Mouse (Mus musculus): Measurements from ENCODE around the gene Babam2.

Babam2 gene

DNA sequence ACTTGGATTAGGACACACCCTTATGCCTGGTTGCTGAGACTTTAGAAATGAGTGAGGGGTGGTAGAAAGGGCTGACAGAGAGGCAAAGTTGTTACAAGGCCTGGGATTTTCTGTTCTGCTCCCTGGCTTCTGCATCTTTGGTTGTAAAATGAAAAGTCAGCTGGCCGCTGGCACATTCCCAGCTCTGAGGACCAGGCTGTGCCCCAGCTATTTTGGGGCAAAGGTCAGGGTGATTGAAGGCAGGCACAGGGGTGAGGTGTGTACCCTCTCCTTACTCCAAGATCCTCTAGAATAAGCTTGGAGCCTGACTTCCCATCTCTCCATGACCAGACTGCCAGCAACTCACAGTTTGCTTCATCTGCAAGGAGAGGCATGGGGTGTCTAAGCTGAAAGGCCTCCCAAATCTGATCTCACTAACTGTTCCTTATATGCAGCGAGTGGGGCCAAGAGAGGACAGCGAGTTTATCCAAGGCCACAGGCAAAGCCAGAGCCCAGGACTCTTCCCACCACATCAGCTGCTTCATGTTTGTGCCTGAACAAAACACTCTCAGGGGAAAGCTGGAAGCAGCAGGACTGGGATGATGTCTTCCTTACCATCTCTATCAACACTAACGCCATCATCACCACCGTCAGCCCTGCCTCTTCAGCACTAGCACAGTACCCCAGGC is 409.1 kb downstream of the Babam2 start:
- Histone ChIP-seq H3K36me3 (ENCODE audit: control insufficient read depth, insufficient read depth, low read length, poor library complexity, severe bottlenecking) (no peaks in the 10 kb centered on the region), H3K27me3 (ENCODE audit: control insufficient read depth, insufficient read depth, low read length, poor library complexity, severe bottlenecking) (no peaks in the 10 kb centered on the region)
- no peak for DNase-seq (ENCODE audit: low read depth, low spot score)

GRCm38 (mm10) chr5:32110651-32111050 is 413.2 kb downstream of the Babam2 start:
- Histone ChIP-seq H3K36me3 (ENCODE audit: control insufficient read depth, insufficient read depth, low read length, poor library complexity, severe bottlenecking) (no peaks in the 10 kb centered on the region), H3K27me3 (ENCODE audit: control insufficient read depth, insufficient read depth, low read length, poor library complexity, severe bottlenecking) (no peaks in the 10 kb centered on the region)
- DNase-seq (ENCODE audit: low read depth, low spot score) = no peak

- H3K27me3 ChIP-seq (ENCODE audit: control insufficient read depth, insufficient read depth, low read length, poor library complexity, severe bottlenecking) = no peaks in the 10 kb centered on the region
- no peaks in the 10 kb centered on the region for H3K36me3 ChIP-seq (ENCODE audit: control insufficient read depth, insufficient read depth, low read length, poor library complexity, severe bottlenecking)
- peak; percentile 34 for DNase-seq (ENCODE audit: low read depth, low spot score)
Measured at GRCm38 (mm10) chr5:32112206-32112916, 414.9 kb downstream of the Babam2 start.

DNA sequence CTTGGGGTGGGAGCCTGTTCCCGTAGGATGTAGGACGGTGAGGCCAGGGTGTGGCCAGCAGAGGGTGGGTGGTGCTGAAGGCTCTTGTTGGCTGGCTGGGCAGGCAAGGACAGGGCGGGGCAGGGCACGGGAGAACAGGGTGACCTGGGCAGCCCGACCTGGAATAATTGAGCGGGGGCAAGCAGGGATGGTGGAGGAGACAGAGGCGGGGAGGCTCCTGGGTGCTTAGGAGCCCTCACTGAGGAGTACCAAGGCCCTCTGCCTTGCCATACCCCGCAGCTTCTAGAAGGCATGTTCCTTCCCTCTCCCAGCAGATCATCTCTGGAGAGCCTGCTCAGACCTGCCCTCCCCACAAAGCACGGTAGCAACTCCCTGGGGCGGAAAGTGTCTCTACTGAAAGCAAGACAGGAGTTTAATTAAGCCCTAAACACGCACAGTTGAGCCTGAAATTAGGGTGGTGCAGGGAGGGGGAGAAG is 423.5 kb downstream of the Babam2 start:
- no peaks in the 10 kb centered on the region for H3K27me3 ChIP-seq (ENCODE audit: control insufficient read depth, insufficient read depth, low read length, poor library complexity, severe bottlenecking)
- DNase-seq (ENCODE audit: low read depth, low spot score) = no peak
- H3K36me3 ChIP-seq (ENCODE audit: control insufficient read depth, insufficient read depth, low read length, poor library complexity, severe bottlenecking) = no peaks in the 10 kb centered on the region

- no peaks in the 10 kb centered on the region for H3K27me3 ChIP-seq (ENCODE audit: control insufficient read depth, insufficient read depth, low read length, poor library complexity, severe bottlenecking)
- no peaks in the 10 kb centered on the region for H3K36me3 ChIP-seq (ENCODE audit: control insufficient read depth, insufficient read depth, low read length, poor library complexity, severe bottlenecking)
- no peak for DNase-seq (ENCODE audit: low read depth, low spot score)
Measured at GRCm38 (mm10) chr5:32121936-32122335, 424.5 kb downstream of the Babam2 start.

GRCm38 (mm10) chr5:32122363-32122762 is 424.9 kb downstream of the Babam2 start:
- H3K36me3 ChIP-seq (ENCODE audit: control insufficient read depth, insufficient read depth, low read length, poor library complexity, severe bottlenecking) = no peaks in the 10 kb centered on the region
- peak; percentile 10 for DNase-seq (ENCODE audit: low read depth, low spot score)
- H3K27me3 ChIP-seq (ENCODE audit: control insufficient read depth, insufficient read depth, low read length, poor library complexity, severe bottlenecking) = no peaks in the 10 kb centered on the region

GRCm38 (mm10) chr5:32124957-32125356 is 427.5 kb downstream of the Babam2 start:
- no peaks in the 10 kb centered on the region for H3K27me3 ChIP-seq (ENCODE audit: control insufficient read depth, insufficient read depth, low read length, poor library complexity, severe bottlenecking)
- no peak for DNase-seq (ENCODE audit: low read depth, low spot score)
- H3K36me3 ChIP-seq (ENCODE audit: control insufficient read depth, insufficient read depth, low read length, poor library complexity, severe bottlenecking) = no peaks in the 10 kb centered on the region

GRCm38 (mm10) chr5:32127226-32127625 is 429.7 kb downstream of the Babam2 start:
- DNase-seq (ENCODE audit: low read depth, low spot score) = no peak
- Histone ChIP-seq H3K36me3 (ENCODE audit: control insufficient read depth, insufficient read depth, low read length, poor library complexity, severe bottlenecking) (no peaks in the 10 kb centered on the region), H3K27me3 (ENCODE audit: control insufficient read depth, insufficient read depth, low read length, poor library complexity, severe bottlenecking) (no peaks in the 10 kb centered on the region)

DNA sequence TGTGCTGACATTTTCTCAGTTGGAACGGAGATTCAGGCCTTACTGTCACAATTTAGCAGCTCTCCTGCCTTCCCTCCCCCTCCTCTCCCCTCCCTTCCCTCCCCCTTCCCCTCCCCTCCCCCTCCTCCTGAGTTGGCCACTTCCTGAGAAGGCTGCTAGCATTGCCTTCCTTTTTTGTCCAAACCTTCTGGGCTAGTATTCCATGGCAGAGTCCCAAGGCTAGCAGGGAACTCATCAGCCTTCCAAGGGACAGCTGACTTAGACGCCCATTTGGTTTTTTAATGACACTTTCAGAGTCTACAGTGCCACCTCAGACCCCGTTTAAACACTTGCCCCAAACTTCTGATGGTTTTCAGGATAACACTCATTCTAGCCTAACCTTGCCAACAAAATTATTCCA is 430.4 kb downstream of the Babam2 start:
- Histone ChIP-seq H3K36me3 (ENCODE audit: control insufficient read depth, insufficient read depth, low read length, poor library complexity, severe bottlenecking) (no peaks in the 10 kb centered on the region), H3K27me3 (ENCODE audit: control insufficient read depth, insufficient read depth, low read length, poor library complexity, severe bottlenecking) (no peaks in the 10 kb centered on the region)
- no peak for DNase-seq (ENCODE audit: low read depth, low spot score)

GRCm38 (mm10) chr5:32132971-32133501 is 435.6 kb downstream of the Babam2 start:
- Histone ChIP-seq H3K27me3 (ENCODE audit: control insufficient read depth, insufficient read depth, low read length, poor library complexity, severe bottlenecking) (peaks cover 2% of the 10 kb centered on the region; the same call in 1 of the 2 replicates), H3K36me3 (ENCODE audit: control insufficient read depth, insufficient read depth, low read length, poor library complexity, severe bottlenecking) (no peaks in the 10 kb centered on the region)
- peak; percentile 44 for DNase-seq (ENCODE audit: low read depth, low spot score)

GRCm38 (mm10) chr5:32133549-32134004 is 436.1 kb downstream of the Babam2 start:
- DNase-seq (ENCODE audit: low read depth, low spot score) = peak; percentile 25
- H3K27me3 ChIP-seq (ENCODE audit: control insufficient read depth, insufficient read depth, low read length, poor library complexity, severe bottlenecking) = peaks cover 2% of the 10 kb centered on the region; the same call in 1 of the 2 replicates
- no peaks in the 10 kb centered on the region for H3K36me3 ChIP-seq (ENCODE audit: control insufficient read depth, insufficient read depth, low read length, poor library complexity, severe bottlenecking)

DNA sequence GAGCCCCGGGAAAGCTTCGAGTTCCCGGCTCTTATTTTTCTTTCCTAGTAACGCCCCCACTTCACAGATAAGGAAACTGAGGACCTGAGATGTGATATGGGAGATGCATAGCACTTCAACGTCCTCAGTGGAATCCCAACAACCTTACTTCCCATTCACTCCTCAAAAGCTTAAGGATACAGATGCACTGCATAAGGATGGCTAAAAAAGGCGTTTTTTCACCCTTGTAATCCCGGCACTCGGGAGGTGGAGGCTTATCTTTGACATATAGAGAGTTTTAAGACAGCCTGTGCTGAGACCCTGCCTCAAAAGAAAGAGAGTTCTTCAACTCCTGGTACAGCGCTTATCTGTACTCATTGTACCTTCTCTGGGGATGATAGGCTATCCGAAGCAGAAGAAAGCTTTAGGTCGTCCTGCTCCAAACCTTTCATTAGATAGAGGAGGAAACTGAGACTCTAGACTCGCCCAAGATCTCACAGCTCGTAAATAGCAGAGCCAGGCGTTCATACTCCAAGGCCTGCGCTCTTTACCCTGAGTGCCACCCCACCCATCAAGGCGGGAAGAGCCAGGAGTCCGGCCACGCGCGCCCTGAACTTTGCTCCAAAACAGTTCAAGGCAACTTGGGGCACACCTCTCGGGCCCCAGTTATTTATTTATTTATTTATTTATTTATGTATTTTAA is 436.7 kb downstream of the Babam2 start:
- no peaks in the 10 kb centered on the region for H3K36me3 ChIP-seq (ENCODE audit: control insufficient read depth, insufficient read depth, low read length, poor library complexity, severe bottlenecking)
- H3K27me3 ChIP-seq (ENCODE audit: control insufficient read depth, insufficient read depth, low read length, poor library complexity, severe bottlenecking) = peaks cover 2% of the 10 kb centered on the region; the same call in 1 of the 2 replicates
- DNase-seq (ENCODE audit: low read depth, low spot score) = peak; percentile 7
